Mouse (Mus musculus): ENCODE measurements at regions not wholly inside any gene's neighbourhood (a gene's known extent, or its start where the extent isn't known, plus 50 kb on each side); places are given as distances from the start of the nearest gene placed in this dataset.

DNA sequence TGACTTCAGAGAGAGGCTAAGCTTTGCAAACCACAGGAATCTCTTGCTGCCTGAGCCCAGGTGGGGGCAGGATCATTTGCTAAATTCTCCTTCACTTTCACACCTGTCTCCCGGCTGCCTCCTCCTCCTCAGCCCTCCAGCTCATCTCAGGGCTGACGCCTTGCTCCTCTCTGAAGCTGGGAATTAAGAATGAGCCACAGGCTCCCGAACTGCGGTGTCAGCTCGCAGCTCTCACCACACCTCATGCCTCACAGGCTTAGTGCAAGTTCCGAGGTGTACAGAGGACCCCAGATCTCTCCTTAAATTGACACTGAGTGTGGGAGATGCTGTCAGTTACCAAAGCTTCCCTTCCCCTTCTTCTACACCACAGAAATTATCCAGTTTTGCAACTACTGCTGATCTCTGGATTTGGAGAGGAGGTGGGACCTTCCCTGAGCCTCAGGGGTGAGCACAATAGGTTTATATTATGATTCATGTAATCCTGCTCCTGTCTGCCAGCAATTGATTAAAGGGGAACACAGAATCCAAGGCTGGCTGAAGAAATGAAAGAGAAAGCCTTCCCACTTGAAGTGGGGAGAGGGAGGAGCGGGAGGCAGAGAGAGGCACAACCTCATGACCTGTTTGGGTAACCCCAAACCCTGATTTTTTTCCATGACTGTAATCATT lies 456.6 kb upstream of the Tbx3 start:
- TF ChIP-seq CTCF (IDR thresholded peaks at IDR 0.05) (no peak), EP300 (IDR thresholded peaks at IDR 0.05) (no peak)

Data from lung, postnatal 0 days (tissue).